Mouse (Mus musculus) brain, embryonic 14.5 days (tissue): ENCODE measurements around the gene Sgk1.

Experiments
- CTCF ChIP-seq: fragments of 200-500 bp; IDR thresholded peaks from 2 replicates; pipeline ENCODE4 v1.5.1; 2012; ENCODE audit warnings: inconsistent platforms, mild to moderate bottlenecking, moderate library complexity, borderline replicate concordance; ENCODE audit not compliant: insufficient read depth, insufficient read length; ENCODE audit errors: extremely low read depth
- POLR2A ChIP-seq: fragments of 200-500 bp; IDR thresholded peaks from 2 replicates; pipeline ENCODE4 v1.6.1; 2012; ENCODE audit warnings: mild to moderate bottlenecking, inconsistent platforms, borderline replicate concordance; ENCODE audit not compliant: poor library complexity, insufficient read depth, insufficient read length, severe bottlenecking; ENCODE audit errors: extremely low read depth

GRCm38 (mm10) chr10:22000491-22001306 lies 118.7 kb downstream of the Sgk1 start:
- TF ChIP-seq CTCF (no peak), POLR2A (no peak)
